Mouse (Mus musculus) ES-E14 (cell line): ENCODE data around the gene Fetub. TPM values are rescaled to one million over a fixed set of nuclear protein-coding genes. Genes with fewer than 3 reads are reported as not detected.

Source experiments
- DNase-seq: peaks from one replicate; pipeline ENCODE4 v3.0.0-alpha.2; 2013; ENCODE audit warnings: low read depth, low spot score
- H3K27ac ChIP-seq: 2 replicates; pipeline ENCODE4 v1.5.1; 2012; ENCODE audit warnings: low read depth, mild to moderate bottlenecking, low read length, moderate library complexity, mixed read lengths; ENCODE audit not compliant: poor library complexity, insufficient read depth, severe bottlenecking
- H3K36me3 ChIP-seq: 2 replicates; pipeline ENCODE4 v1.6.1; 2012; ENCODE audit warnings: mild to moderate bottlenecking, low read length, moderate library complexity, mixed read lengths; ENCODE audit not compliant: control insufficient read depth, poor library complexity, insufficient read depth, severe bottlenecking
- H3K4me1 ChIP-seq, 2 experiments: fragments of 150-350 bp in 1 of 2; sonication (generic) in 1 of 2; 2 replicates each; pipeline ENCODE4 v1.6.1; 2012; ENCODE audit warnings: low read length in 2 of 2, mild to moderate bottlenecking in 1 of 2, mixed read lengths in 1 of 2; ENCODE audit not compliant: control insufficient read depth in 2 of 2, insufficient read depth in 2 of 2, poor library complexity in 1 of 2
- H3K4me3 ChIP-seq, 2 experiments: fragments of 150-350 bp in 1 of 2; sonication (generic) in 1 of 2; 2 replicates each; pipeline ENCODE4 v1.5.1; 2012; ENCODE audit warnings: low read length in 2 of 2, low read depth in 1 of 2, mild to moderate bottlenecking in 1 of 2, mixed read lengths in 1 of 2; ENCODE audit not compliant: insufficient read depth in 1 of 2, poor library complexity in 1 of 2, severe bottlenecking in 1 of 2
- H3K9ac ChIP-seq: 2 replicates; pipeline ENCODE4 v1.6.1; 2012; ENCODE audit warnings: low read depth, mild to moderate bottlenecking, low read length, mixed read lengths; ENCODE audit not compliant: poor library complexity, insufficient read depth, severe bottlenecking
- H3K9me3 ChIP-seq: fragments of 150-350 bp; sonication (generic); 2 replicates; pipeline ENCODE4 v1.6.1; 2012; ENCODE audit warnings: low read depth, mild to moderate bottlenecking, low read length; ENCODE audit not compliant: control insufficient read depth, insufficient read depth
- CHD2 ChIP-seq: IDR thresholded peaks from 2 replicates; pipeline ENCODE4 v1.6.1; 2014; ENCODE audit warnings: mild to moderate bottlenecking, low read depth, low read length, inconsistent platforms
- HCFC1 ChIP-seq: IDR thresholded peaks from 2 replicates; pipeline ENCODE4 v1.6.1; 2012; ENCODE audit warnings: low read length, inconsistent platforms, borderline replicate concordance; ENCODE audit not compliant: insufficient read depth
- MAFK ChIP-seq: IDR thresholded peaks from 2 replicates; pipeline ENCODE4 v1.6.1; 2014; ENCODE audit warnings: mild to moderate bottlenecking, low read depth, low read length, inconsistent platforms; ENCODE audit not compliant: insufficient read depth
- ZC3H11A ChIP-seq: IDR thresholded peaks from 2 replicates; pipeline ENCODE4 v1.6.1; 2012; ENCODE audit warnings: low read depth, mild to moderate bottlenecking, inconsistent platforms, low read length, borderline replicate concordance
- ZNF384 ChIP-seq: IDR thresholded peaks from 2 replicates; pipeline ENCODE4 v1.6.1; 2012; ENCODE audit warnings: low read depth, low read length, inconsistent platforms
- in situ Hi-C, 2 experiments: fragments of 600-800 bp; cut with MboI; formaldehyde crosslinking; loops; one replicate each; pipeline ENCODE4 v1.15.1; 2025; ENCODE audit warnings: low sequenced_read_pairs in 2 of 2, inconsistent platforms in 1 of 2; ENCODE audit not compliant: unreplicated experiment in 2 of 2
- total RNA-seq: library from RNA; depleted of rRNA; stranded (reverse); fragments of 300-350 nt; gene quantifications from 2 replicates; pipeline ENCODE4 v1.2.3, GENCODE M21; 2012

Gene Fetub
- total RNA-seq, 1 experiment: 3.7 TPM

GRCm38 (mm10) chr16:22947371-22947770 is 29.2 kb downstream of the Fetub start:
- Histone ChIP-seq H3K9me3 (no peaks in the 10 kb centered on the region), H3K4me1 (no peaks in the 10 kb centered on the region), H3K36me3 (no peaks in the 10 kb centered on the region), H3K4me3 (no peak overlapping the region), H3K9ac (no peak overlapping the region), H3K27ac (no peak overlapping the region)
- in situ Hi-C loops: no loop called here
- TF ChIP-seq CHD2 (no peak), ZNF384 (no peak), MAFK (no peak), ZC3H11A (no peak), HCFC1 (no peak)
- no peak for DNase-seq

GRCm38 (mm10) chr16:22950840-22951395 is 32.8 kb downstream of the Fetub start, which contains the start of gene Hrg:
Gene Hrg (plus strand): TSS chr16:22951072.
- no peaks in the 10 kb centered on the region for H3K9me3 ChIP-seq
- no peak for DNase-seq
- H3K27ac ChIP-seq: no peak within 1 kb of the TSS
- H3K36me3 ChIP-seq: no peaks in the 10 kb centered on the region
- no peak for TF ChIP-seq CHD2
- TF ChIP-seq ZNF384: no peak
- no peak for TF ChIP-seq HCFC1
- TF ChIP-seq ZC3H11A: no peak
- no peak for TF ChIP-seq MAFK
- H3K4me3 ChIP-seq: no peak within 1 kb of the TSS
- in situ Hi-C loops: no loop called here
- H3K4me1 ChIP-seq: peaks cover 0 to 2% of the 10 kb centered on the region in 2 experiments; a peak in 2 of 4 replicates
- H3K9ac ChIP-seq: no peak within 1 kb of the TSS

GRCm38 (mm10) chr16:22953069-22953468 is 34.9 kb downstream of the Fetub start:
- Histone ChIP-seq H3K27ac (no peak overlapping the region), H3K4me1 (peaks cover 0 to 4% of the 10 kb centered on the region in 2 experiments; a peak in 2 of 4 replicates), H3K4me3 (no peak overlapping the region), H3K9me3 (no peaks in the 10 kb centered on the region), H3K36me3 (no peaks in the 10 kb centered on the region), H3K9ac (no peak overlapping the region)
- no peak for DNase-seq
- TF ChIP-seq HCFC1 (no peak), CHD2 (no peak), ZNF384 (no peak), MAFK (no peak), ZC3H11A (0 out of 2 replicates have a peak, but pooled peaks have one; percentile 24)
- in situ Hi-C loops: no loop called here

GRCm38 (mm10) chr16:22955397-22956084 is 37.4 kb downstream of the Fetub start:
- peaks cover 0 to 4% of the 10 kb centered on the region in 2 experiments; a peak in 2 of 4 replicates for H3K4me1 ChIP-seq
- TF ChIP-seq ZC3H11A: no peak
- TF ChIP-seq CHD2: no peak
- TF ChIP-seq HCFC1: no peak
- no peak for TF ChIP-seq ZNF384
- no peak for TF ChIP-seq MAFK
- no peak overlapping the region for H3K9ac ChIP-seq
- peak; percentile 86 for DNase-seq
- in situ Hi-C loops: no loop called here
- no peaks in the 10 kb centered on the region for H3K9me3 ChIP-seq
- H3K27ac ChIP-seq: no peak overlapping the region
- peak overlapping the region; percentile 3 to 49; a peak in 3 of 4 replicates for H3K4me3 ChIP-seq
- H3K36me3 ChIP-seq: no peaks in the 10 kb centered on the region

GRCm38 (mm10) chr16:22956085-22956439 is 37.9 kb downstream of the Fetub start:
- TF ChIP-seq HCFC1 (no peak), ZNF384 (no peak), CHD2 (no peak), ZC3H11A (no peak), MAFK (no peak)
- no peak overlapping the region for H3K27ac ChIP-seq
- DNase-seq: no peak
- peak overlapping the region; percentile 3 to 49; a peak in 3 of 4 replicates for H3K4me3 ChIP-seq
- H3K36me3 ChIP-seq: no peaks in the 10 kb centered on the region
- peaks cover 0 to 4% of the 10 kb centered on the region in 2 experiments; a peak in 2 of 4 replicates for H3K4me1 ChIP-seq
- H3K9me3 ChIP-seq: no peaks in the 10 kb centered on the region
- H3K9ac ChIP-seq: no peak overlapping the region
- in situ Hi-C loops: no loop called here
